Mouse (Mus musculus) spleen, adult 2 months (tissue): ENCODE results near the gene Rptor.

Experiments used
- CTCF ChIP-seq: fragments of 200-500 bp; IDR thresholded peaks from 2 replicates; pipeline ENCODE4 v1.5.1; 2011; ENCODE audit warnings: mild to moderate bottlenecking, inconsistent platforms; ENCODE audit not compliant: insufficient read depth, insufficient read length, insufficient replicate concordance; ENCODE audit errors: extremely low read depth
- POLR2A ChIP-seq: fragments of 200-500 bp; IDR thresholded peaks from 2 replicates; pipeline ENCODE4 v1.6.1; 2011; ENCODE audit warnings: low read depth, low read length, inconsistent platforms

DNA sequence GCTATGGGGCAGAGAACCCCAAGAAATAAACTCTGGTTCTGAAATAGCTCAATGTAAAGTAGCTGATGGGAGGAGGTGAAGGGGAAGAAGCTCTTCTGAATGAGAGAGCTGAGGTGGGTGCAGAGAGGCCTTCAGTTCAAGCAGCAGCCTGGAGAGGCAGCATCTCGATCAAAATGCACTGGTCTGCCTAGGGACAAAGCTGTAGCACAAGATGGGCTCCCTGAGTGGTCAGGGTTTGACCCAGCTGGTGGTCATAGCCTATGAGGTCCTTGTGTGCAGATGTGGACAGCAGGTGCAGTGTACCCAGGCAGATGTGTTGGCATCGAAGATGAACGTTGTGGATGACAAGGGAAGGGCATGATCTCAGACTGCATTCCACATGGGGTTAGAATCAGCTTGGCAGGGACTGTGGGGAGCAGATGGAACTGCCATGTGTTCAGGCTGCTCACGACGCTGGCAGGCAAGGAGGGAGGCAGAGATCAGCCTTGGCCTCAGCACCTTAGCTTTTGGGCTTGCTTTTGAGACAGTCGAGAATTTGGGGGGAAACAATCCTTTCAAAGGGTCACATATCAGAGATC, 221.5 kb downstream of the Rptor start:
- TF ChIP-seq CTCF (no peak), POLR2A (no peak)
